Mouse (Mus musculus) spleen, adult 18-20 months (tissue): ENCODE results near the gene Mrgbp.

Experiments used
- DNase-seq, 2 experiments: peaks; one replicate each; pipeline ENCODE4 v3.0.0; 2022; ENCODE audit warnings: mixed read lengths in 2 of 2

The Mrgbp gene

DNA sequence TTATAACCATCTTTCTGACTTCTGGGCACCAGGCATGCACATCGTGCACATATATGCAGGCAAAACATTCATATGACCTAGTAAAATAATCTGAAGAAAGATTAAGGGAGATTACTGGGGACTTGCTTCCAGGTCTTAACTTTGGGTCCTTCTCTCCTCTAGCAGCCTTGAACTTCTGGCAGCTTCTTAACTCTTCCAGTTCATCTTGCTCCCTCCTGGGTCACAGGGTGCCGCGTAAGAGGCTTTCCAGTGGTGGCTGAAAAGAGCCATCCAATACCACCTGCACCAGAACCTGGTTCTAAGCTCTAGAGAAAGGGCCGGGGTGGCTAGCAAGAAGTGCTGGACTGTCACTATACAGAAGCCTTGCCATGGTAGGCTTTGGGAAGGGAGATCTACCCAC lies 16.4 kb downstream of the Mrgbp start, which contains the start of gene Col9a3:
Gene Col9a3 (plus strand): TSS at position 301 of the 400 bp plus-strand sequence.
- no peak for DNase-seq

DNA sequence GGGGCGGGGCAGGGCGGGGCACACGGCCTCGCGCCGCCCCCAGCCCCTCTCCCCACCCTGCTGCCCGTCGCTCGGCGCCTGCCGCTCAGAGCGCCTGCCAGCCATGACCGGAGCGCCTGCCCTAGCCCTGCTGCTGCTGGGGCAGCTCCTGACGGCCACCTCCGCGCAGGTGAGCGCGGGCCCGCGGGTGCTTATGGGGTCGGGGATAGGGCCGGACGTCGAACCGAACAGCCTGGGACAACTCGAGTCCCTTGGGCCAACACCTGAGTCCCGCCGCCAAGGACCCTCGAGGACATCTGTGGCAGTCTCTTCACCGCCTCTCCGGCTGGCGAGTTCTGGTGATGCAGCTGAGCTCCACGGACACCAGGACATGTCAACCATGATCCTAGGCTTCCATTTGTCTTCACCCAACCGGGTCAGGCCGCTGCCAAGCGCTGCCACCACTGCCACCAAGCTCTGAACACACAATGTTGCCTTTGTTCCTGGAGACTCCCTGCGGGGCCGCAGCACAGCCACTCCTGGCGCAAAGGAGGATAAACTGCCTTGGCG lies 17.1 kb downstream of the Mrgbp start:
- DNase-seq = no peak

DNA sequence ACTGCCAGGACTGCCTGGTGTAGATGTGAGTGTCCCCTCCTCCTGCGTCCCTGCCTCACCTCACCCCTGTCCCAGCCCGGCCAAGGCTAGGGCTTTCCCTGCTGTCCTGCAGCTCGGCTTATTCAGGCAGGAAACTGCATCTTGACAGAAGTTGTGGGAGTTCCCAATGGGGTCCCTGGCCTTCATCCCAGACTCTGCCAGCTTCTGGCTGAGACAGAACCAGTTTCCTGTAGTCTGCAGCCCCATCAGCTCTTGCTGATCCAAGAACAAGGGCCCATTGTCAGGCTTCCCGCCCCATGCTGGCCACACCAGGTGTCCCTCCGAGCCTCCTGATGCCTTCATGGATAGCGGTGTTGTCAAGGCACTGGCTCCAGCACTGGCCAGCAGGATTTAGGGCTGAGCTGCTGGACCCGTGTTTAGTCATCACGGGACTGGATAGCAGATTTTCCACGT lies 19.5 kb downstream of the Mrgbp start:
- no peak for DNase-seq

- no peak for DNase-seq
Measured at GRCm38 (mm10) chr2:180604781-180605180, 23.7 kb downstream of the Mrgbp start.

DNA sequence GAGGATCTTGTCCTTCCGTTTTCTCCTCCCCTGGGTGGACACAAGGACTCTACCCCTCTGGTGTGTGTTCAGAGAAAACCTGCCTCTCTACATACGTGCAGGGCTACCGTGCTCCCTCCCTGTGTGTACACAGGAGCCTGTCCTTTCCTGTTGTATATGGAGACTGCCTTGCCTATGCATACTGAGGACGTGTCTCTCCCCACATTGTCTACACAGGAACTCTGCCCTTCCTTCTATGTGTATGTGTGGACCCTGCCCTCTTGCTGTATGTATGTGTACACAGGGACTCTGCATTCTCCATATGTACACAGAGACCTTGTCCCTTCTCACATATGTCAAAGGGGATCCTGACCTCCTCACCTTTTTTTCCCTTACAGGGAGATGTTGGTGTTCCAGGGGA lies 29.2 kb downstream of the Mrgbp start:
- DNase-seq = no peak

DNA sequence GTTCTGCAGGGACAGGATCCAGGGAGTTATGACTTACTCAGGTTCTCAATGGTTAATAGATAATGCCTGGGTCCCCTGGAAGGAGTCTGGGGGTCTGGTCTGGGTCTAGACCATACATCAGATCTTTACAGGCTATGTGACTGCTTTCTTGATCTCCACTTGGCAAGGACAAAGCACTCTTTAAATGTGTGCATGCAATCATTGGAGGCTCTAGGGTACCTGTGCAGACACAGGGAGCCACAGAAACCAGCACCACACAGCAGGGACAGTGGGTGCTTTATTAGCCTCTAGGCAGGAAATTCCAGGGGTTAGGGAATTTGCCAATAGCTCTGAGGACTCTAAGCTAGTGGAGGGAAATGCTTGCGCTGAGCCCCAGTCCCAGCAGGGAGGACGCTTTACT lies 30.8 kb downstream of the Mrgbp start:
- no peak for DNase-seq
